Mouse (Mus musculus) spleen, adult 2 months (tissue): ENCODE data around the gene Sh3bp5.

ENCODE experiments used
- CTCF ChIP-seq: fragments of 200-500 bp; IDR thresholded peaks from 2 replicates; pipeline ENCODE4 v1.5.1; 2011; ENCODE audit warnings: mild to moderate bottlenecking, inconsistent platforms; ENCODE audit not compliant: insufficient read depth, insufficient read length, insufficient replicate concordance; ENCODE audit errors: extremely low read depth
- POLR2A ChIP-seq: fragments of 200-500 bp; IDR thresholded peaks from 2 replicates; pipeline ENCODE4 v1.6.1; 2011; ENCODE audit warnings: low read depth, low read length, inconsistent platforms

GRCm38 (mm10) chr14:31422395-31422794 lies 13.5 kb downstream of the Sh3bp5 start:
- TF ChIP-seq POLR2A (no peak), CTCF (no peak)
